Mouse (Mus musculus) frontal cortex, postnatal 10 days (tissue): ENCODE data around the gene Plpp3.

Experiments
- DNase-seq, 2 experiments: peaks; one replicate each; pipeline ENCODE4 v3.0.0; 2022; ENCODE audit warnings: low spot score in 2 of 2, mixed read lengths in 1 of 2

The Plpp3 gene

DNA sequence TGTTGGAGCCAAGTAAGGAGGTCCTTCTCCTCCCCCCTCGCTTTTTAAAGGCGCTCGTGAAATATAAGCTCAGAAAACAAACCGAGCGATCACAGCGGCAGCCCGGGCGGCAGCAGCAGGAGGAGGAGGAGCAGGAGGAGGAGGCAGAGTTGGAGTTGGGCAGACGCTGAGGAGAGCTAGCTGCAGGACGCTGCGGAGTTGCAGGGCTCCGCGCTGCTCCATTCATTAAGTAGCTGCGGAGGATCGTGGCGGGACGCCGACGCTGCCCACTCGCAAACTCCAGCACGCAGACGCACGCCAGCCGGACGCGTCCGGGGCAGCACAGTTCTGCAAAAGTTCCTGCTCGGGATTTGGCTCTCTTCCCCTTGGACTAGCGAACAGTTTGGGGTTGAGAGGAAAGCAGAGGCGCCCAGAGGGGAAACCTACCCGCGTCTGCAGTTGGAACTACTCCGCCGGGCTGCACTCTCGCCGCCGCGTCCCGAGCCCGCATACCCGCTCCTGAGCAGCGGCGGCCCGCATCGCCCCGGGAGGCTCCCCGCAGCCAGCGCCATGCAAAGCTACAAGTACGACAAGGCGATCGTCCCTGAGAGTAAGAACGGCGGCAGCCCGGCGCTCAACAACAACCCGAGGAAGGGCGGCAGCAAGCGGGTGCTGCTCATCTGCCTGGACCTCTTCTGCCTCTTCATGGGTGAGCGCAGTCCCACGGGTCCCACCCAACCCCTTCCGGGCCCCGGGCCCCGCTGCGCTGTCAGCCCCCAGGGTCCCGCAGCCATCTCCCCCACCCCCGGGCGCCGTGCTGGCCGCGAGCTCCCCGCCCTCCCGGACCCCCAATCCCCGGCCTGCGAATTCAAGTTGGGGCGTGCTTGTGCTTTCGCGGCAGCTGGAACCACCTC, at the start of gene Plpp3:
Gene Plpp3 (plus strand): TSS at position 72 of the 893 bp plus-strand sequence.
- peak; percentile 68 to 77 for DNase-seq

DNA sequence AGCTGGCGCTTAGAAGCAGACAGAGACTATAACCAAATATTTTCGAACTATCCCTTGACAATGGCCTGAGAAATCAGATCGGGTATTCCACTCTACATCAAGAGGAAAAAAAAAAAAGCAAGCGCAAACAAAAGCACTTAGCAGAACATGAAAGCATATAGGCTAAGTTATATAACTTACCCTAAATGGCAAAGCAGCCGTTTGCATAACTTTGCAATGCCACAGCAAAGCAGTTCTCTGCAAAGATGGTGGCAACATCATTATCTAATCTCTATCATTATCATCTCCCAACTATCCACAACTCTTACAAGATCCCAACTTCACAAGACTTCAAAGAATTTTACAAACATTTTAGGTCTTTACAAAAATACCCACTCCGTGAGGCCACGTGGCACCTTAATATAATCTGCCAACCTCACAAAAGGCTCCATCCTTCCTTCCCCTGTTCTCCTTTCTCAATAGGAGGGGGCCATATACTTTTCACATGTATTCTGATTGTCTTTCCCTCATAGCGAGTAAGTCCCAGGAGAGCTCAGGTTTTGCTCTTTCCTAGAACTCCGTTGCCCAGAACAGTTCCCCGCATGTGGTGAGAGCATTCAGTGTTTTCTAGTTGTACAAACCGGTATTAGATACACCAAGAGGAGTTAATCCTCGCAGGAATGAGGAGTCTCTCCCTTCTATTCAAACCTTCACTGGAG, 49.1 kb upstream of the Plpp3 start:
- DNase-seq = no peak

DNA sequence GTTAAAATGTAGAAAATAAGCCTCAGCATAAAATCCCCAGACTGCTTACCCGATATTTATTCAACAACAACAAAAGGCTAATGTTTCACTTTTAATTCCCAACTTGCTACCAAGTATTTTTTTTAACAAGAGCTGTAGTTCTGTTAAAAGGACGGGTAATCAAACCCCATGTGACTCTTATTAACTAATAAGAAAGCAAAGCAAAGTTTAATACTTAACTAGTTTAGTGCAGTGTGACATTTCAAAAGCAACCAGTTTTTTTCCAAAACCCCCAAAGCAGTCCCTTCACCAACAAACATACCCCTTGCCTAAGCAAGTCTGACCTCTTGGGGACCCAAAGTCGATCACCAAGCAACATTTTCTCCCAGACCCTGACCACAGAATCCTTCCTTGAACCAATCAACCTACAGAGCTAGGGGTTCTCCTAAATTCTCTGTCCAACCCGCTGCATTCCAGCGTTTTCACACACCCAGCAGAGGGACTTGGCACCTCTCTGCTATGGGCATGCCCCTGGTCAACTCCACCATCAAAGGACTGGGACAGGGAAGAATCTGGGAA, 48.4 kb upstream of the Plpp3 start:
- no peak for DNase-seq

DNA sequence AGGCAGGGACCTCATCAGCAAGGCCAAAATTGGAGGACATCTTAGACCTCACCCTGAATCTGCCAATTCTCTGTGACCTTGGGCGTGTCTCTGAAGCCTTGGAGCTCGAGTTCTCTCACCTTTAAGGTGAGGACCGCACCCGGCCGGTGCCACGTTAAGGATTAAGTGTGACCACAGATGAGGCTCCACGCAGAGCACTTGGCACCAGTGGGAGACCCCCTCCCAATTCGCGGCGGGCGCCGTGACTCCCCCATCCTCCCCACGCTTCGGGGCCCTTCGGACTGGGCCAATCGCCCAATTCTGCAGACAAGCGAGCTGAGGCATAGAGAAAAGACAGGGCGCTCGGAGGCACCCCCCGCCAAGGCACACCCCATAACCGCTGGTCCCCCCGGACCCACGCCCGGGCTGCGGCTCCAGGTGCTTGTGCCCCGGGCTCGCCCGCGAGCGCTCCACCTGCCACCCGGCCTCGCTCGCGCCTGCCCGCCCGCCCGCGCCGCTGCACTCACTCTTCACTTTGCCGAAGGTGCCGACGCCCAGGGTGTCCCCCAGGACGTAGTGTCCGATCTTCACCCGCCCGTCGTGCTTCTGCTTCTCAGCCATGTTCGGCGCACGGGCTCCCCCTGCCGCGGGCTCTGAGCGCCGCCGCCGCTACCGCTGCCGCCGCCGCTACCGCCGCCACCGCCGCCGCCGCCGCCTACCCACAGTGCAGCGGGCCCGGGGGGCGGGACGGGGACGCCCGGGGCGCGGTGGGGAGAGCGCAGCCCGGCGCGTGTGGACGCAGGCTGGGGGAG, 47.8 kb upstream of the Plpp3 start, which contains the start of gene Prkaa2:
Gene Prkaa2 (minus strand): TSS at position 692 of the 791 bp plus-strand sequence.
- DNase-seq = peak; percentile 57 to 71

DNA sequence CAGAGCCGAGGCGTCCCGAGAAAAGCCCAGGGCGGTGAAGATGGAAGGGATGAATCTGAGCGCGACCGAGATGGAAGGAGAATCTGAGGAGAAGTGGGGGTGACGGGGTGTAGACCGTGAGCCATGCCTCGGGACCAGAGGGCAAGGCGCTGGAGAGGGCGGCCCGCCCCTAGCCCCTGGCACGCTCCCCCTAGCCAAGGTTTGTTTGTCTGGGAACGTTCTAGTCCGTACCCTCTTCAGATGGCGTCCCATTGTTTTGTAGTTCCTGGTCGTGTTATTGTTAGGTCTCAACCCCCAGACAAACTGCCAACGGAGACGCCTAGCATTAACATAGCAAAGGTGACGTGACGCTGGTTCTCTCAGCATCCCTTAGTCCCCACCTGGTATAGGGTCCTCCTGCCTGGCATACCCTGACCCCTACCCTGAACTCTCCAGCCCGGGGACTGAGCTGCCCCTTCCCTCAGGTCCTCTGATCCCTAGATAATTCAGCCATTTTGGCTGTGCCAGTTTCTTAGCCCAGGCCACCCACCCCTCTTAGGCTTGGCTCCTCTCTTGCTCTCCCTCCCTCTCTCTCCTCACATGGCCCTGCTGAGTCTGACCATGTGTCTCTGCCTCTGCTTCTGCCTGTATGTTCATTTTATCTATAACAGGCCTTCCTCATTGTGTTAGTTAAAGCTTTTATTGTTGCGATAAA, 47.0 kb upstream of the Plpp3 start:
- DNase-seq = peak; percentile 42 to 52

GRCm38 (mm10) chr4:105110684-105111035, 46.5 kb upstream of the Plpp3 start:
- DNase-seq = peak in 1 of 2 experiments; percentile 24

DNA sequence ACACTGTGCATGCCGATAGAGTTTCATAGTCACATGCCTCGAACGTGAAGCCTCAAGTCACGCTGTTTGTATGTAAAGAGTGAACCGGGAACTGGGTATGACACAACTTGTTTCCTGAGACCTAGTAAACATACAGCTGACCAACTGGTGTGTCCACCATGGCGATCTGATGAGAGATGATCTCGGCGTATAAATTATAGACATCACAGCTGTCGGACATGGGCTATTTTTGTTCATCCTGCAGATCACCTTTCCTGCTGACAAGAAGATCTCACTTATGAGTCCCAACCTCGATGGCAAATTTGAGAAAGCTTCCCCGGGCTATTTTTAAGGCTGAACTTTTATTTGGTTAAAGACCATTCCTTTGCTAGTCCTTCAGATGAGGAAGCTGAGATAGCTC, 45.4 kb upstream of the Plpp3 start:
- no peak for DNase-seq

DNA sequence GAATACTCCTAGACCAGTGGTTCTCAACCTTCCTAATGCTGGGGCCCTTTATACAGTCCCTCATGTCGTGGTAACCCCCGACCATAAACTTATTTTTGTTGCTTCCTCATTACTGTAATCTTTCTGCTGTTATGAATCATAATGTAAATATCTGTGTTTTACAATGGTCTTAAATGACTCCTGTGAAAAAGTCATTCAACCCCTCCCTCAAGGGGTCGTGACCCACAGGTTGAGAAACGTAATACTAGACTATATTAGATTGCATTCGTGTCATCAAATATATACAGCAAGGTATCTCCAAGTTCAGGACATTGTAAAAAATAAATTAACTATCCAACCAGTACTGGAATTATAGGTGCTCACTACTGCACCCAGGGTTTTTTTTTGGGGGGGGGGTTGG, 44.1 kb upstream of the Plpp3 start:
- DNase-seq = no peak

GRCm38 (mm10) chr4:105113468-105113867, 43.7 kb upstream of the Plpp3 start:
- DNase-seq = no peak

GRCm38 (mm10) chr4:105121081-105121480, 36.1 kb upstream of the Plpp3 start:
- no peak for DNase-seq

DNA sequence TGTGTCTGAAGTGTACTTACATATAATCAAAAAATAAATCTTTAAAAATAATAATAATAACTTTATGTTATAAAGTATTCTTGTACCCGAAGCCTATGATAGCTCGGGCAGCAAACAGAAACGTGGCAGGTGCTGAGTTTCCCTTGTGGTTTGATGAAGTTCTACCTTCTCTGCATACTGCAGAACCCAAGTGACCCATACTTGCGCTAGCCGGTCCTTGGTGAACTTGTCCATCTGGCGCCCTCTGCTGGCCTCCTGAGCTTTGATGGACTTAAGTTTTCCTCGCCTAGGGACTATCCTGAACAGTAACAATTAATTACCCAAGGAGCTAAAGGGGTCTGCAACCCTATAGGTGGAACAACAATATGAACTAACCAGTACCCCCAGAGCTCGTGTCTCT, 34.7 kb upstream of the Plpp3 start:
- DNase-seq = peak in 1 of 2 experiments; percentile 29

GRCm38 (mm10) chr4:105129212-105129611, 27.9 kb upstream of the Plpp3 start:
- DNase-seq = no peak

DNA sequence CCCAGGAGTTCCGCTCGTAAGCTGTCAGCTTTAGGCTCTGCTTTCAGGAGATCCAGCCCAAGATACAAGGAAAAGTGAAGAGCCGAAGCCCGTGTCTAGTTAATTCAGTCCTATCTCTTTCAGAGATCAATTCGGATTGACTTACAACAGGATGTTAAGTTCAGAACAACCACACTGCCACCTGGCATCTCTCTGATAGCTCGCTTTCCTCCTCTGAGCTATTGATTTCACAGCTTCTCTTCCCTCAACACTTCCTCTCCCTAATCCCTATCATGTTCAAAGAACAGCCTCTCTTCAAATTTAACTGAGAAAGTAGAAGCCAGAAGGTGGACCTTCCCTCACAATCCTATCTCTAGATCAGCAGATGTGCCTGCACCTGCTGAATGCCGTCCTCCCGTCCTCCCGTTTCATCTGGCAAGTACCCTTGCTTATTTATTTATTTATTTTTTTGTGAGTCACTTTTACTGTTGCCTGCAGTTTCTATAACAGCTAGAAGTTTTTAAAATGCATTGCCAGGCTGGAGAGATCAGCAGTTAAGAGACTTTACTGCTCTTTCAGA, 25.3 kb upstream of the Plpp3 start:
- no peak for DNase-seq

DNA sequence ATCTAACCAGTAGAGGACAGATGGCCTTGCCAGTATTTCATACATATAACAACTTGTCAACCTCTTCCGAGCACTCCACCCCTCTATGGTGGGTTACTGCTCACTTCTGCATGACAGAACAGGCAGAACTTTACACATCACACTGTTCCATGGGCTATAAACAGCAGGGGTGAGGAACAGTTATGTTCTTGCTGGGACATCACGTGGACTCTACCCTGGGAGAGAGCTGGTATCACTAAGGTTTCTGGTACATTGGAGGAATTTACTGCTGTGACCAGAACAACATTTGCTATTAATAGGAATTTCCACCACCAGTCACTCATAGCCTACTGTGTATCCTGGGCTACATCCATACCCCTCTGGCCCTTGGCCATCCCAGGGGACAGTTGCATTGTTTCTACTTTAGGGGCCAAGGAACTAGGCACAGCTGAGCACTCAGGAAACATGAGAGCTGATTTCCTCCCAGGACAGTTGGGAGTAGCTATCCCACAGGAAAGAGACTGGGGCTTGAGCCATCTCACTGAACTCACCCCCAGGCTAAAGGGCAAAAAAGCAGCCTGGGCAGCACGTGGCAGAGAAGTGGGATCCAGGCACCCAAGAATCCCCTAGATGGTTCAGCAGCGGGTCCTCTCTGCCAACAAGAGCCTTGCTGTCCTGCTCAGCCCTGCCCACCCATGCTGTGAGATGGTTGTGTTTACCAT, 23.6 kb upstream of the Plpp3 start:
- no peak for DNase-seq

GRCm38 (mm10) chr4:105149492-105149891, 7.7 kb upstream of the Plpp3 start:
- no peak for DNase-seq

DNA sequence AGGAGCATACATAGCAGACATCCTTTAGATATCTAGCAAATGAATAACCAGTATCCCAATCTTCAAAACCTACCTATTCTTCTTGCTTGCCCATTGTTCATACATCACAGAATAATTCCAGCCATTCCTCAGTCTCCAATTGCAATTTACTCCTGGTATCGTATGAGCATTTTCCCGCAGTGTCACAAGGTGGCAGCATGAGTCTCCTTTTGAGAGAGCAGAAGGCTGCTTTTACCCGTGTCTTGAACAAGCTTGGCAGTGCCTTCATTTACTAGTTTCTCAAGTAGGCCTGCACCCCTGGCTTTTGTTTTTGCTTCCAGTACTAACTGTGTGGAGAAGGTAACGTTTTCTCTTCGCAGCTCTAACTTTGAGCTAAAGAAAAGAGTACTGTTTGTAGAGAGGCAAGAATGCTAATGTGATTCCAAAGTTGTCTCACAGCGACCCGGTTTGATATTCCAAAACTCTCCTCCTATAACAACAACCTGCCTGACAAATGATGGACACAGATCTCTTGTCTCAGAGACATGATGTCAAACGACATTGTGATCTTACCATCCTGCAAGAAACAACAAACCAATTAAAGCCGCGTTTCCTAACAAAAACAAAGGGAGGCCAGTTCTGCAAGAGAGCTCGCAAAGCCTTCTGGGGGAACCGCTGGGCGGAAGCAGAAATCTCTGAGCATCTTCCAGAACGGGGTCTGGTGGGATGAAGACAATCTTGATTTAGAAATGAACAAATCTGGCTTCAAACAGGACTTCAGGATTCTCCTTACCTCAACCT, 5.0 kb upstream of the Plpp3 start:
- DNase-seq = peak; percentile 49 to 77

- DNase-seq = no peak
Measured at GRCm38 (mm10) chr4:105153227-105153626, 3.9 kb upstream of the Plpp3 start.

- DNase-seq = no peak
Measured at GRCm38 (mm10) chr4:105156281-105156680, 866 bp upstream of the Plpp3 start.

DNA sequence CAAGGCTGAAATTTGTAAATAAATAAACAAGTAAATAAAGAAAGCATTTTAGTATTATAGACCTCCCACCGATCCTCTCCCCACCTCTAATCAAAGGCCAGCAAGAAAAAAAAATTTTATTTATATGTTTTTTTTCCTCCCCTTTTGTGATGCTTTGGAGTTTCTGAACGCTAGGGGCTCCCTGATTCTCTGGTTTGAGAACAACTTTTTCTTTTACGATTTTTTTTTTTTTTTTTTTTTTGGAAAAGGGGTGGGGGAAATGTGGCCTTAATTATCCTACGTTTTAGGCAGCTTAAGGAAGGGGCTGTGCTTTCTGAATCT, 232 bp upstream of the Plpp3 start:
- no peak for DNase-seq

GRCm38 (mm10) chr4:105158169-105158555, 1.0 kb downstream of the Plpp3 start:
- DNase-seq = peak; percentile 51 to 66
